Mouse (Mus musculus): ENCODE measurements around the gene Rimbp2.

GRCm38 (mm10) chr5:128776386-128776785 is 176.9 kb downstream of the Rimbp2 start:
- TF ChIP-seq POLR2A (IDR thresholded peaks at IDR 0.05; ENCODE audit: extremely low read depth, insufficient read depth, low read length) = no peak
- peak; percentile 16; the same call in 1 of the 2 replicates for TF ChIP-seq CTCF (IDR thresholded peaks at IDR 0.05; ENCODE audit: low read depth, low read length)

Measured in liver, adult 2 months (tissue).